Mouse (Mus musculus): Measurements from ENCODE around the gene Tbp.

DNA sequence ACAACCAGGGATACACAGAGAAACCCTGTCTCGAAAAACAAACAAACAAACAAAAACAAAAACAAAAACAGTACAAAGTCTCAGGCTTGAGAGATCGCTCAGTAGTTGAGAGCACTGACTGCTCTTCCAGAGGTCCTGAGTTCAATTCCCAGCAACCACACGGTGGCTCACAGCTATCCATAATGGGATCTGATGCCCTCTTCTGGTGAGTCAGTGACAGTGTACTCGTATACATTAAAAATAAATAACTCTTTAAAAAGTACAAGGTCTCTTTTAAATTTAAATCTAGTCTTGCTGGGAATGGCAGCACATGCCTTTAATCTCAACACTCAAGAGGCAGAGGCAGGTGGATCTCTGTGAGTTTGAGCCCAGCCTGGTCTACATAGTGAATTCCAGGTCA is 27.0 kb upstream of the Tbp start:
- TF ChIP-seq CTCF (IDR thresholded peaks at IDR 0.05; ENCODE audit: insufficient read depth, low read length) (no peak), POLR2A (IDR thresholded peaks at IDR 0.05; ENCODE audit: borderline replicate concordance, extremely low read depth, low read depth, low read length) (no peak)
